Mouse (Mus musculus) bone marrow macrophage, adult 2 months (primary cell): ENCODE data around the gene Kif1bp.

ENCODE experiments used
- CTCF ChIP-seq: IDR thresholded peaks from 2 replicates; pipeline ENCODE4 v1.5.1; 2012; ENCODE audit warnings: low read depth, mild to moderate bottlenecking, low read length, moderate library complexity
- POLR2A ChIP-seq: IDR thresholded peaks from 2 replicates; pipeline ENCODE4 v1.6.1; 2012; ENCODE audit warnings: mild to moderate bottlenecking, low read depth, low read length, borderline replicate concordance

GRCm38 (mm10) chr10:62530183-62530582, 48.1 kb downstream of the Kif1bp start:
- TF ChIP-seq POLR2A: no peak
- no peak for TF ChIP-seq CTCF
